Mouse (Mus musculus): ENCODE measurements at regions not wholly inside any gene's neighbourhood (a gene's known extent, or its start where the extent isn't known, plus 50 kb on each side); places are given as distances from the start of the nearest gene placed in this dataset.

GRCm38 (mm10) chr1:122396342-122396741 is 828.6 kb upstream of the Ddx18 start:
- no peak for TF ChIP-seq CTCF (IDR thresholded peaks at IDR 0.05; ENCODE audit: extremely low read depth, insufficient read depth, low read length)
- TF ChIP-seq POLR2A (IDR thresholded peaks at IDR 0.05; ENCODE audit: extremely low read depth, insufficient read depth, low read length) = no peak

All from cortical plate, adult 2 months (tissue).